Mouse (Mus musculus) kidney, adult 9 months (tissue): ENCODE results near the gene Klhl40.
A peak's percentile ranks its signal among the peaks of the same experiment; 100 is the strongest.

ENCODE experiments used
- DNase-seq: peaks from one replicate; pipeline ENCODE4 v3.0.0; 2022

The Klhl40 gene

GRCm38 (mm10) chr9:121778066-121778624 lies 738 bp downstream of the Klhl40 start:
- DNase-seq = no peak

- DNase-seq = no peak
Observed at GRCm38 (mm10) chr9:121784801-121785200, 7.4 kb downstream of the Klhl40 start.

- no peak for DNase-seq
Observed at GRCm38 (mm10) chr9:121785261-121785660, 7.9 kb downstream of the Klhl40 start.

- DNase-seq = no peak
Observed at GRCm38 (mm10) chr9:121786359-121786758, 9.0 kb downstream of the Klhl40 start.

- peak; percentile 53 for DNase-seq
Observed at GRCm38 (mm10) chr9:121791206-121791605, 13.8 kb downstream of the Klhl40 start.

GRCm38 (mm10) chr9:121791757-121792521 lies 14.5 kb downstream of the Klhl40 start, which contains the start of gene Hhatl:
Gene Hhatl (minus strand): TSS chr9:121792507.
- DNase-seq = peak; percentile 31

GRCm38 (mm10) chr9:121794972-121795539 lies 17.6 kb downstream of the Klhl40 start:
- DNase-seq = peak; percentile 61

GRCm38 (mm10) chr9:121797722-121798121 lies 20.3 kb downstream of the Klhl40 start:
- peak; percentile 56 for DNase-seq

GRCm38 (mm10) chr9:121798887-121799520 lies 21.6 kb downstream of the Klhl40 start:
- no peak for DNase-seq

- no peak for DNase-seq
Observed at GRCm38 (mm10) chr9:121802747-121803146, 25.3 kb downstream of the Klhl40 start.

GRCm38 (mm10) chr9:121807546-121807945 lies 30.1 kb downstream of the Klhl40 start:
- DNase-seq = no peak

- DNase-seq = no peak
Observed at GRCm38 (mm10) chr9:121807947-121808346, 30.5 kb downstream of the Klhl40 start.

- DNase-seq = no peak
Observed at GRCm38 (mm10) chr9:121808511-121808910, 31.1 kb downstream of the Klhl40 start.

GRCm38 (mm10) chr9:121810081-121810821 lies 32.8 kb downstream of the Klhl40 start:
- DNase-seq = no peak

- DNase-seq = no peak
Observed at GRCm38 (mm10) chr9:121815183-121815582, 37.8 kb downstream of the Klhl40 start.

- peak; percentile 66 for DNase-seq
Observed at GRCm38 (mm10) chr9:121819073-121819770, 41.8 kb downstream of the Klhl40 start.

GRCm38 (mm10) chr9:121819771-121820471 lies 42.5 kb downstream of the Klhl40 start:
- DNase-seq = peak; percentile 43

- DNase-seq = no peak
Observed at GRCm38 (mm10) chr9:121820765-121821164, 43.4 kb downstream of the Klhl40 start.

- DNase-seq = peak; percentile 33
Observed at GRCm38 (mm10) chr9:121822585-121822991, 45.2 kb downstream of the Klhl40 start.

GRCm38 (mm10) chr9:121823051-121823450 lies 45.6 kb downstream of the Klhl40 start:
- DNase-seq = peak; percentile 61

- peak; percentile 31 for DNase-seq
Observed at GRCm38 (mm10) chr9:121823991-121824390, 46.6 kb downstream of the Klhl40 start.

GRCm38 (mm10) chr9:121826356-121826755 lies 48.9 kb downstream of the Klhl40 start:
- no peak for DNase-seq
